ENCODE assay signal across 9 mouse cellular contexts in the genomic region with DNA sequence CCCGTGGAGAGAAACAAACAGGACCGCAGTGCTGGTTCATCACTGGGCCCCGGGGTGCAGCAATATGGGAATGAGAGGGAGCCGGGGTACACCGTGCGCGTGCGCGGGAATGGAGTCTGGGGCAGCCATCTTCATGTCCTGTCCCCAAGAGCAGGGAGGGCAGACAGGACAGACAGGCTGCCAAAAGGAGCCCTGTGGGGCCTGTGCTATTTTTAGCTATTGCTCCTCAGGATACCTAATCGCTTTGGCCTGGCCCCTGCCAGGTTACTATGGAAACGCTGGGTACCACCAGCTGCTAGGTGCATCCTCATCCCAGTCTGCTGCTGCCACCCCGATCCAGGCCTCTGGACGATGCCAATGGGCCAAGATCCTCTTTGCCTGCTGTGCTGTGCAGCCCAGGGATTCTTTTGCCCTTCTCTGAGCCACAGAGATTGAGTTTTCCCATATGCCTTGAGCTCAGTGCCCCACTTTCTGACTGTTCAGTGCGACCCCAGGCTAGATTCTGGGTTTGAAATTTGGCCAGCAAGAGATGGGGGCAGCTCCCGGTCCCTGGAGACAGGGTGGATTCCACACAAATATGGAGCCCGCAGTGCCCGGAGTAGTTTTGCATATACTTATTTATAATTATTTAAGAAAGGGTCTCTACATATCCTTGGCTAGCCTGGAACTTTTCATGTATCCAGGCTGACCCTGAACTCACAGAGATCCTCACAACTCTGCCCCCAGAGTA. TPM values are rescaled to one million over a fixed set of nuclear protein-coding genes. Genes with fewer than 3 reads are reported as not detected.
DNase-seq lines count a peak whose midpoint lies in the region.
"Had no signal": no experiment of that assay in that cellular context is flagged by ENCODE, and none has a peak within 500 bp of the region (broad histone marks: within the 10 kb centered on the region; RNA-seq: fewer than 3 reads in every experiment).

No protein-coding gene starts in this region.

- peak; percentile 10 to 12 for DNase-seq in layer of hippocampus, postnatal 25 days (ENCODE audit: extremely low spot score in 1 of 2, low spot score in 1 of 2)
- no peak for DNase-seq in layer of hippocampus, adult 9-10 months (ENCODE audit: low spot score)
- peak; percentile 95 for DNase-seq in cerebellum, adult 9-11 months
- DNase-seq in gastrocnemius, postnatal 14 days: peak; percentile 57
- peak; percentile 50 for DNase-seq in retina, embryonic 14.5 days (ENCODE audit: low spot score)
- DNase-seq in embryo, embryonic 11 days: no peak
- DNase-seq in embryo, embryonic 9.5 days (ENCODE audit: extremely low spot score): no peak
- DNase-seq: kidney, postnatal 14 days had no signal

- intact Hi-C loops in gastrocnemius, postnatal 14 days (cut with DNase I; ENCODE audit: low total_unique reads): no loop called here

RNA-seq across cellular contexts. Expression of a gene that starts 6.9 kb away (rescaled TPM):
- 1 to 10 TPM; 1.9 to 3.4 TPM for total RNA-seq in layer of hippocampus, postnatal 25 days (2021)
- under 1 TPM; 0.27 to 0.42 TPM for total RNA-seq in gastrocnemius, postnatal 14 days (2021)

RNA-seq across cellular contexts. Expression of a gene that starts 35.0 kb away (rescaled TPM):
- not detected for total RNA-seq in layer of hippocampus, postnatal 25 days (2021)
- not detected for total RNA-seq in gastrocnemius, postnatal 14 days (2021)
- total RNA-seq: G1E had no signal

RNA-seq across cellular contexts. Expression of a gene that starts 37.1 kb away (rescaled TPM):
- 100 to 1,000 TPM in 1 of 2 experiments, 10 to 100 TPM in 1; 87.9 to 144 TPM for total RNA-seq in layer of hippocampus, postnatal 25 days (2021)
- total RNA-seq in gastrocnemius, postnatal 14 days (2021): 10 to 100 TPM; 25.1 to 34.9 TPM

RNA-seq across cellular contexts. Expression of a gene that starts 37.3 kb away (rescaled TPM):
- total RNA-seq in layer of hippocampus, postnatal 25 days (2021): 100 to 1,000 TPM; 148 to 163 TPM
- total RNA-seq in gastrocnemius, postnatal 14 days (2021): 10 to 100 TPM; 39.4 to 46.2 TPM

Comparison
In these comparisons a context has a peak if more than half of its experiments do, and no peak if none do; other contexts are left out.
1. DNase-seq: peak in layer of hippocampus, postnatal 25 days (2 of 2), cerebellum, adult 9-11 months (single experiment), gastrocnemius, postnatal 14 days (single experiment) and retina, embryonic 14.5 days (single experiment); none in layer of hippocampus, adult 9-10 months (single experiment), embryo, embryonic 11 days (single experiment) and embryo, embryonic 9.5 days (single experiment).